Mouse (Mus musculus) liver, postnatal 0 days (tissue): Measurements from ENCODE around the gene Zbtb20.

Source experiments
- CTCF ChIP-seq: sonication (generic); IDR thresholded peaks from 2 replicates; pipeline ENCODE4 v1.5.1; 2016; ENCODE audit warnings: antibody characterized with exemption, low read depth
- EP300 ChIP-seq: IDR thresholded peaks from 2 replicates; pipeline ENCODE4 v1.6.1; 2016; ENCODE audit warnings: antibody characterized with exemption, low read depth, mild to moderate bottlenecking

GRCm38 (mm10) chr16:43256191-43256899, 380.7 kb downstream of the Zbtb20 start:
- TF ChIP-seq CTCF (no peak), EP300 (no peak)
